Mouse (Mus musculus) lung, adult 2 months (tissue): Measurements from ENCODE around the gene Mrpl17. TPM values are rescaled to one million over a fixed set of nuclear protein-coding genes. Genes with fewer than 3 reads are reported as not detected.

ENCODE experiments used
- DNase-seq: peaks from one replicate; pipeline ENCODE4 v3.0.0; 2022
- H3K4me1 ChIP-seq: fragments of 200-500 bp; 2 replicates; pipeline ENCODE4 v1.6.1; 2011; ENCODE audit warnings: low read length; ENCODE audit not compliant: control insufficient read depth, insufficient read depth
- H3K4me3 ChIP-seq: fragments of 200-500 bp; replicated peaks from 2 replicates; pipeline ENCODE3; 2011; ENCODE audit warnings: low read depth, mild to moderate bottlenecking, control low read depth, low read length; ENCODE audit errors: extremely low read depth
- CTCF ChIP-seq: fragments of 200-500 bp; IDR thresholded peaks from 2 replicates; pipeline ENCODE4 v1.5.1; 2011; ENCODE audit warnings: mild to moderate bottlenecking, low read length, control low read depth; ENCODE audit not compliant: insufficient read depth
- POLR2A ChIP-seq: fragments of 200-500 bp; IDR thresholded peaks from 2 replicates; pipeline ENCODE4 v1.6.1; 2011; ENCODE audit warnings: low read depth, mild to moderate bottlenecking, control low read depth, low read length, borderline replicate concordance; ENCODE audit errors: extremely low read depth
- WGBS: fragments of 180-500 bp; shearing (Covaris S2); methylation state at CpG from one replicate; pipeline ENCODE4 v1.1.7; 2018; 5-methylcytosine and 5-hydroxymethylcytosine counted together
- polyA plus RNA-seq: library from polyadenylated mRNA; depleted of rRNA; stranded (reverse); fragments of >200 nt; gene quantifications from 2 replicates; pipeline ENCODE4 v1.2.3, GENCODE M21; 2012

The Mrpl17 gene
- polyA plus RNA-seq, 1 experiment: 172 TPM

DNA sequence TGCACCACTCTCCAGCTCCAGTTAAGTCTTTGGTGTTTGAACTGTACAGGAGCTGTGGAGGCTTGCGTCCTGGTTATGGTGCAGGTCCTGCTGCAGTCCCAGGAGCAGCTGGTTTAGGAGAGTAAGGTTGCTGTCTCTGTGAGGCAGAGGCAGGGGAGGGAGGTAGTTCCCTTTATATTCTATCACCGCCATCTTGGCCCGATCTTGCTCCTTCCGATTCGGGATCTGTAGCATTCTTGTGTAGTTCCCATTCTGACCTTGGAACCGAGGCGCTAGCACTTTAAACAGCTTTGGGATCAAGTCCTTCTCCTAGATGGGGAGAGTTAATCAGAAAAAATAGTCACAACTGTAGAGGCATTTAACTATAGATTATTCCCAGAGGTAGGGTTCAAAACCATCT, 1.1 kb downstream of the Mrpl17 start:
- Histone ChIP-seq H3K4me3 (peak overlapping the region; percentile 81), H3K4me1 (peaks cover 19% of the 10 kb centered on the region)
- 64% methylated on average over 7 of the region's 7 CpGs for WGBS
- DNase-seq: no peak
- TF ChIP-seq CTCF: no peak
- no peak for TF ChIP-seq POLR2A

GRCm38 (mm10) chr7:105808385-105808784, 2.5 kb downstream of the Mrpl17 start:
- H3K4me1 ChIP-seq: peaks cover 19% of the 10 kb centered on the region
- H3K4me3 ChIP-seq: no peak overlapping the region
- 40% methylated on average over 1 of the region's 1 CpGs for WGBS
- DNase-seq: no peak
- no peak for TF ChIP-seq POLR2A
- TF ChIP-seq CTCF: no peak

GRCm38 (mm10) chr7:105806716-105807115, 4.2 kb downstream of the Mrpl17 start:
- Histone ChIP-seq H3K4me1 (peaks cover 19% of the 10 kb centered on the region), H3K4me3 (no peak overlapping the region)
- 46% methylated on average over 2 of the region's 2 CpGs for WGBS
- no peak for TF ChIP-seq CTCF
- TF ChIP-seq POLR2A: no peak
- no peak for DNase-seq

DNA sequence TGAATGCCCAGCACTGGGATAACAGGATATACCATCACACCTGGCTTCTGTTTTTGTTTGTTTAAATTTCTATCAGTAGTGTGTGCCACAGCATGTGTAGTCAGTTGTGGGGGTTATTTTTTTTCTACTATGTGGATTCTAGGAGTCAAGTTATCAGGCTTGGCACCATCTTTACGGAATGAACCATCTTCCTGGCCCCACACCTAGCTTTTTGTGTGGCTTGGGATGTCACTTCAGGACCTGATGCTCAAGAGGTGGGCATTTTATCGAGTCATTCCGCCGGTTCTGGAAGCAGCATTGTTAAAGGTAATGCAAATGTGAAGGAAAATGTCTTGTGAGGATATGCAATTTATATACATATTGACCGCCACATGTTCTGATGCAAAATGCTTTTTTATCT, 4.8 kb downstream of the Mrpl17 start:
- Histone ChIP-seq H3K4me1 (peaks cover 19% of the 10 kb centered on the region), H3K4me3 (no peak overlapping the region)
- 82% methylated on average over 5 of the region's 5 CpGs for WGBS
- no peak for DNase-seq
- no peak for TF ChIP-seq POLR2A
- TF ChIP-seq CTCF: no peak

DNA sequence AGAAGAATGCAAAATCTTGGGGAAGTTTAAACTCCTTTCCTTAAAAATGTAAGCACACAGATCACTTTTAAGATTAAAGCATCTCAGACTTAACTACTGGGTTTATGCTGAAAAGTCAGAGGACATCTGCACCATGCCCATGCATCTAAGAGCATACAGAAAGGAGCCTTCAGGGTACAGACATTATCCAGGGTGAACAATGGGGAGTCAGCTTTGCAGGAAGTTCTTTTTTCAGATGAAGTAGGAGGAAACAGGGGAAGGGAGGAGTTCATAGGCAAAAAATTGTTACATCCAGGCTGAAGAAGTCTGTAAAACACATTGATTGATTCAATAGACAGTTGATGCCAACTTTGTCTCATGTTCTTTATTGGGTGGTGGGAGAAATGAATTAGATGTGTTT, 7.5 kb downstream of the Mrpl17 start:
- no peak overlapping the region for H3K4me3 ChIP-seq
- peaks cover 2% of the 10 kb centered on the region for H3K4me1 ChIP-seq
- TF ChIP-seq CTCF (no peak), POLR2A (no peak)
- no peak for DNase-seq

DNA sequence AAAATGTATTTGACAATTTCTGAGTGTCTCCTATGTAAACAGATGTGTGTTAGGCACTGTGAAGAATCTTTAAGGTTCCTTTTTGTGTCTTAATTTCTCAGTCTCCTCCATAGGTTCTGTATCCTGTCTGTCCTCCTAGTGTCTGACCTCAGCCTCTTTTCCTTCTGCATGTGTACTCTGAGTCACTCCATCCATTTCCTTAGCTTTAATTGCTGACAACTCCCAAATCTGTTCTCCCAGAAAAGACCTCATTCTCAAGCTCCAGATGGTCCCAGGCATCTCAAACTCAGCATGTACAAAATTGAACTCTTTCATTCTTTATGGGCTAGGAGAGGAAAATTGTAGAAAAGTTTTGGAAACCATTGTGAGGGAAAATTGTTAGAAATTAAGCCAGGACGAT, 8.1 kb downstream of the Mrpl17 start:
- WGBS: 27% methylated on average over 1 of the region's 1 CpGs
- H3K4me1 ChIP-seq: no peaks in the 10 kb centered on the region
- no peak for DNase-seq
- TF ChIP-seq CTCF: no peak
- H3K4me3 ChIP-seq: no peak overlapping the region

DNA sequence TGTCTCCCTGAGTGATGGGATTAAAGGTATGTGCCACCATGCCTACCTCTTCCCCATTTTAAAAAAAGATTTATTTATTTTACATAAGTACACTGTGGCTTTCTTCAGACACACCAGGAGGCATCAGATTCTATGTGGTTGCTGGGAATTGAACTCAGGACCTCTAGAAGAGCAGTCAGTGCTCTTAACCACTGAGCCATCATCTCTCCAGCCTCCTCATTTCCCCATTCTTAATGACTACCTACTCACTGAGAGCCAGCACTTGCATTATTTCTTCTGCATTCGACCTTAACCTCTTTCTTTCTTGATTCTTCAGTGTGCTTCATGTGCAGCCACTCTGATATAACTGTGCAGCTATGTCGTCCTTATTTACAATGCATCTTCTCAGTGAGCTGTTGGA, 8.6 kb downstream of the Mrpl17 start:
- 48% methylated on average over 2 of the region's 2 CpGs for WGBS
- TF ChIP-seq POLR2A (no peak), CTCF (no peak)
- no peak for DNase-seq
- Histone ChIP-seq H3K4me3 (no peak overlapping the region), H3K4me1 (no peaks in the 10 kb centered on the region)

- no peak for TF ChIP-seq CTCF
- no peak for TF ChIP-seq POLR2A
- WGBS: 93% methylated on average over 3 of the region's 3 CpGs
- Histone ChIP-seq H3K4me3 (no peak overlapping the region), H3K4me1 (no peaks in the 10 kb centered on the region)
- no peak for DNase-seq
These were observed 13.9 kb downstream of the Mrpl17 start for GRCm38 (mm10) chr7:105796972-105797371.

DNA sequence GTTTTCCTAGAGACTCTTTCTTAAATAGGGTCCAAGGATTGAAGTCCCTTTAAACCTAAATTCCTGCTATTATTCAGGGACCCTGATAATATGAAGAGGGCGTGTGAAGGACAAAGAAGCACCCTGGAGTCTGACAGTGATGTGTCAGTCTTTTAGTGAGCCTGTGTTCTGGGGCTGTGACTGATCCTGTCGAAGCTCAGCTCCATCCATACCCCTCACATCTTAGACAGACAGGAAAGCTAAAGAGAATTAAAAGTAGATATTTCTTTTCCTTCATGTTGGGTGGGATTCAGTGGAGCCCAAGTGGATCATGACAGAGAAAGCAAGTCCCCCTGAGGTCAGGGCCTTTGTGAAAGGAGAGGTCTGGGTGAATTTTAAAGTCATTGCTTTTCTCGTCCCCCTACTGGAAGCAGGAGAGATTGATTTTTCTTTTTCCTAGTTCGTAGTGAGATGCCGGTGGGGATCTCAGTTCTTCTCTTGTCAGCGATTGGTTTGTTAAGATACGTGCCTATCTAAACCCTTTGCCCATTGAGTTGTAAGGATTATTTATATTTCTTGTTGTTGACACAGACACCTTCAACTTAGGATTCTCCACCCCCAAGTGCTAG, 15.0 kb downstream of the Mrpl17 start:
- Histone ChIP-seq H3K4me1 (no peaks in the 10 kb centered on the region), H3K4me3 (no peak overlapping the region)
- no peak for DNase-seq
- TF ChIP-seq CTCF: no peak
- TF ChIP-seq POLR2A: no peak
- 42% methylated on average over 7 of the region's 7 CpGs for WGBS

DNA sequence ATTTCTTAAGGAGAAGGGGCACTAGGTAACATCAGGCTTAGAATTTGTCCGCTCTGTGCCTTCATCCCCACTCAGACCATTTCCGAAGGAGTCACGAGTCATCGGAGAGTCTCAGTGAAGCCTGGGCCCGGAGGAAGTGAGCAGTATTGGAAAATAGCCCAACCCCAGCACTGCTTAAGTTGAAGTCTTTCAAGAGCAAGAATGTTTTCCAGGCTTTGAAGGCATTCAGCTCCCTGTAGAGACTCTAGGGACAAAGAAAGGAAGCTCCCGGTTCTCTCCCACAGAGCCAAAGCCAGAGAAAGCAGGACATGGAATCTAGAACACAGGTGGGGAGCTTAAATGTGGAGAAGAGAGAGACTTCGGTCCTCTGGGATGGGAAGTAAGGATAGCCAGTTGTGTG, 17.2 kb downstream of the Mrpl17 start:
- WGBS: 64% methylated on average over 7 of the region's 7 CpGs
- no peak for DNase-seq
- Histone ChIP-seq H3K4me1 (no peaks in the 10 kb centered on the region), H3K4me3 (no peak overlapping the region)
- no peak for TF ChIP-seq POLR2A
- TF ChIP-seq CTCF: no peak
